Mouse (Mus musculus): Measurements from ENCODE around the gene Il2rb.

The Il2rb gene

DNA sequence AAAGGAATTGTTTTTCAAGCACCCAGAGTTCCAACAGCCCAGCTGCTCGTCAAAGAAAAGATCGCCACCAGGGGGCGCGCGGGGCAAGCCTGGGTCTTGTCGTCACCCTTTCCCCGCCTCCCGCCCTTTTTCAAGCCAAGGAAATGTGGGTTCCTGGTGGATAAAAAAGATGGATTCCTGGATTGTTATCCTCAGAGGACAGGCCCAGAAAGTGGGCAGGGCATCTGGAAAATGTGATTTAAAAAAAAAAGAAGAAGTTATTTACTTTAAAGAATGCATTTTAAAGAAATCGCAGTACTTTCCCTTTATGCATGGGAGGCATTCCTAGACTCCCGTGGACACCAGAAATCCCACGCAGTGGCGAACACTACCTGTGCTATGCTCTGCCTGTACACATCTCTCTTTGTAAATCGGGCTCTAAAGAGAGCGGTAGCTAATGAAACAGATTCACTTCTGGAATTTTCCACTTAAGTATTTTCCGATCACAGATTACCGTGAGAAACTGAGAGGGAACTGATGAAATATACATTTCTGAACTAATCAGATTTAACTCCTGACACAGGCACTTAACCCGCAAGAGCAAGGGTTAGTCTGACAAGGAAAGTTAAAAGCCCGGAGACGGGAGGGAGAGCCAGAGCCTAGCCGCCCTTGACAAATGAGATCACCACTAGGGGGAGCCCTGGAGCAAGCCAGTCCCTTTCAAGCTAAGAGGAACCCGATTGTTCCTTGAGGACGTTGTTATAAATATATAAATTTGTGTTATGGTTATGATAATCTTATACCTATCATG lies 47.1 kb downstream of the Il2rb start:
- DNase-seq (ENCODE audit: low spot score) = peak; percentile 98

DNA sequence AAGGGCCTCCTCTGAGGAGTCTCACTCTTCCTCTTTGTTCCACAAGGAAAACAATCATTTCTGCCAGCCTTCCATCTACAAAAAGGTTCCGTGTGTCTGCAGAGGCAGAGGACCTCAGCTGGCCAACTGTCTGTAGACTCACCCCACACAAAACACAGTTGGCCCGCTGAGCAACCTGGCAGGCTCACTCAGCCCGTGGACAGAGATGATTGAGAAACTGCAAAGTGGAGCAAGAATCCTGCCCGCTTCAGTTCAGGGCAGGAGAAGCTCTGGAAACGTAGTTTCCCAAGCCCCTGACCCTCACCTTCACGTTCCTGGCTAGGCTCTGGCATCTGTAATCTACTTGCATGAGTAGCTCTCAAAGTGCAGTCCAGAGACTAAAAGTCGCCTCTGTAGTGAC lies 48.0 kb downstream of the Il2rb start:
- DNase-seq (ENCODE audit: low spot score) = peak; percentile 91

DNA sequence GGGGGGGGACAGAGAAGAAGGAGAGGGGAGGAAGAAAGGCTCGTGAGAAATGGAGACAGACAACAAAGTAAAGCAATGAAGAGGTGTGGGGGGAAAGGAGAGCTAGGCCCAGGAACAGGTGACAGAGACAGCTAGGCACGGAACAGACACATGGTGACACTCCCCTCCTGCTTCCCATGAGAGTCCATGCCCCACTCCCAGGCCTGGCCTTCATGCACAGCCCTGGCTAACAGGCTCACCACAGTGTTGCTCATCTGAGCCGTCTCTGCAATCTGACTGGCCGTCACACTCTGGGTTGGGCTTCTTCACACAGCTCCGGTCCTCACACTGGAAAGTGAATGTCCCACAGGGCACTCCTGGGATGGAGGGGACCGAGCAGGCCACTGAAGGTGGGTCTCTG lies 51.2 kb downstream of the Il2rb start:
- DNase-seq (ENCODE audit: low spot score) = no peak

DNA sequence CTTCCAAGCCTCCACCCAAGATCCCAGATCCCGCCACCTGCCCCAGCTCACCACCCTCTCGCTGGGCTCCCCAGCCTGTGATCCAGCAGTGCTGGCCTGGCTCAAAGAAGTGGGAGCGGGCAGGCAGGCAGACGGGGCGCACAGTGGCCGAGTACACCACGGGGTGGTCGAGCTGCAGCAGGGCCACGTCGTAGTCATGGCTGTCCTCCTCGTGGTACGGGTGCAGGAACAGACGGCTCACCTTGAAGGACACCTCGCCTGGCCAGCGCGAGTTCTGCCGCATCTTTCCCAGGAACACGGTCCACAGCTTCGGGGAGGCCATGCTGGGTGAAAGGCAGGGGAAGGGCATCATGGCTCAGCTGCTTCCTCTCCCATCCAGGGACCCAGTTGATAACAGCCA lies 52.8 kb downstream of the Il2rb start:
- DNase-seq (ENCODE audit: low spot score) = no peak

DNA sequence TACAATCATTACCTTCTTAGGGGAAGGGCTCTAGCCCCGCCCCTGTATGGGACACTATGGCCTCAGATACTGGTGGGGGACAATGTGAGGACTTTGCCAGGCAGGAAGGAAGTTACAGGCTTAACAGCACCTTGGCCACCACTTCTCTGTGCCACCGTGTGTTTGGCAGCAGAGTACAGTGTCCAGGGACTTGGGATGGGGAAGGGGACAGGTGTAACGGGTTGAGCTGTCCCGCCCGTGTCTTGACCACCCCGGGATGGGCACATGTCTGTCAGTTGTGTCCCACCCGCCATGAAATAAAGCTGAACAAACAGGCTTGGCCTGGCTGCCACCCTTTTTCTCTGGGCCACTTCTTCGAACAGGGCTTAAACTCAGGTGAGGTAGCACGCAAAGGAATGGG lies 56.1 kb downstream of the Il2rb start:
- DNase-seq (ENCODE audit: low spot score) = no peak

DNA sequence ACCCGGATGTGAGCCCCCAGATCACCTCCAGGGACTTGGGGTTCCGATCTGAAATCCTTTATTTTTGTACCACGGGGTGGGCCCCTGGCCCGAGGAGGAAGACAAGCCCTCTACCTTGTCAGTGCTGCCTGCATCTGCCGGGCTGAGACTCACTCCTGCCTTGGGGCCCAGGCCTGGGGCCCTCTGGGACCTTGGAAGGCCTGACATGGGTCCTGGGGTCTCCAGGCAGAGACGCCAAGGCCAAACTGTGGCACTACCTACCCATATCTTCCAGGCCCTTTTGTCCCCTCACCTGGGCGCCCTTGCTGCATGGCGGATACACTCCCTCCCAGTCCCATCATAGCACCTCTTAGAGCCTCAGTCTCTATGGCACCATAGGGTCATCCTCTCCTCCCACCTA lies 56.6 kb downstream of the Il2rb start:
- DNase-seq (ENCODE audit: low spot score) = no peak

DNA sequence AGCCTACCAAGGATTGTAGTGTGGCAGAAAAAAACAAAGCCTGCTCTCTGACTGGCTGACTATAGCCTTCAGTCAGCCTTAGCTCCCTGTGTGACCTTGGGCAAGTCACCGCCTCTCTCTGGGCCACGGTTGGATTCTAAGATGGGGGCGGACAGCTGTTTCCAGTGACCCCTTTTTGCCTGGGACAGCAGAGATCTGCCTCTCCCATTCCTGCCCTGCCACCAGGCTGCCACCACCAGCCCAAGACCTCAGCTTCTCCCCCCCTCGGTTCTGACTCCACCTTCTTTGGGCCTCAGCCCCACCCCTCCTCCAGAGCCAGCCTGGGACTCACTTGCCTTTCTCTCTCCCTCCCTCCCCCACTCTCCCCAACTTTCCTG lies 57.1 kb downstream of the Il2rb start:
- no peak for DNase-seq (ENCODE audit: low spot score)

DNA sequence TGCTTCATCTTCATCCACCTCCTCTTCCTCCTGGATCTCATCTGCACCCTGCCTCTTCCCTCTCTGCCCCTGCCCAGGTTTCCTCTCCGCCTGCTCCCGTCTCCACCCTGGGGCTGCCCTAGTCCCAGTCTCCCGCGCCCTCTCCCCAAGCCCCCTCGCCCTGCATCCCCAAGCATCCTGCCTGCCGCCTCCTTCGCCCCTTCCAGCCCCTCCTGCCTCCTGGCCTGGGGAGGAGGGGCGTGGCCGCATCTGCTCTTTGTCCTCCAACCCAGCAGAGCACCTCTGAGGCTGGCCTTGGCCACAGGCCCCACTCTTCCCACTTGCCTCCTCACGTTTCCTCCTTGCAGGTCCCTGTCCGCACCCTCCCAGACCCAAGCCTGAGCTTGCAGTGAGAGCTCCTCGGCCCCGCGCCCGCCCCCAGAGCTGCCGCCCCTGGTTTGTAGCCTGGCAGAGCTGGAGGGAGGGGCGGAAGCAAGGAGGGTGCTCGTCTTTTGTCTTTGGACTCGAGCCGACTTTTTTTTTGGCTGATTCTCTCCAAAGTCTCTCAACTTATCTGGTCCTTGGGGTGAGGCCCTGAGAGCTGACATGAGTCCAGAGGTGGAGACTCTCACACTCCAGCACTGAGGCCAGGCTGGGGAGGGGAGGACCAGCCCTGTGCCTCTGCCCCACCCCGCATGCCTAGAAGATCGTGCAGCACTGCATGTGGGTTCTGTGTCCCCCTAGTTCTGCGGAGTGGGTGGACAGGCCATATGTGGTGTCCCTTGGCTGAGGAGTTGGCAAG lies 57.6 kb downstream of the Il2rb start:
- peak; percentile 54 for DNase-seq (ENCODE audit: low spot score)

DNA sequence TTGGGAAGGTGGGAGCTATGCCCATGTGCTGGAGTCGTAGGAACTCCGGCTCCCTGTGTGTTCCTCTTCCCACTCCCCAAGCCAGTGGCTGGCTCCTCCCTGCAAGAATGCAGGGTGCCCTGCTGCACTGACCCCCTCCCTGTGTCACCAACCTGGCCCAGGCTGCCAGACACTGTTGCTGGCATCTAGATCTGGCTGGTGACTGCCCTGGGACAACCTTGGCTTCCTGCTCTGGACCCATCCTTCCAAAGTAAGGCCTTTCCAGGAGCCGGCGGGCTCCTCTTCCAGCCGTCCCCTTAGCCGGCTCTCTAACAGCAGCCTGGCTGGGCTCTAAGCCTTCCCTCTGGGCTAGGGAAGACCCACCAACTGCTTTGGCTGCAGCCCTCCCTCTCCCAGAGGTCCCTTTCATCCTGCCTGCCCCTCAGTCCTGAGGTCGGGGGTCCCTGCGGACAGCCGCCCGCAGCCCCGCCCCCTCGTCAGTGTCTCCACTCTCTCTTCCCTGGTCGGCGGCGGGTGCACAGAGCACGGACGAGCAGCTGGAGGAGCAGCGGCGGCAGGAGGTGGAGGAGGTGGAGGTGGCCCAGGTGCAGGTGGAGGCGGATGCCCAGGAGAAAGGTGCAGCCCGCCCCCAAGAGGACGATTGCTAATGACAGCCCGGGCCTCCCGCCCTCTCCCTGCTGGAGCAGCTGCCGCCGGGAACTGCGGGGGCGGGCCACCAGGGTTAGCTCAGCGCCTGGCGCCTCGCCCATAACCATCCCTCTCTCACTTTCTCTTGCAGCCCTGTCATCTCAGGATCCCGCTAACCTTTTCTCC lies 58.5 kb downstream of the Il2rb start:
- peak; percentile 73 for DNase-seq (ENCODE audit: low spot score)

DNA sequence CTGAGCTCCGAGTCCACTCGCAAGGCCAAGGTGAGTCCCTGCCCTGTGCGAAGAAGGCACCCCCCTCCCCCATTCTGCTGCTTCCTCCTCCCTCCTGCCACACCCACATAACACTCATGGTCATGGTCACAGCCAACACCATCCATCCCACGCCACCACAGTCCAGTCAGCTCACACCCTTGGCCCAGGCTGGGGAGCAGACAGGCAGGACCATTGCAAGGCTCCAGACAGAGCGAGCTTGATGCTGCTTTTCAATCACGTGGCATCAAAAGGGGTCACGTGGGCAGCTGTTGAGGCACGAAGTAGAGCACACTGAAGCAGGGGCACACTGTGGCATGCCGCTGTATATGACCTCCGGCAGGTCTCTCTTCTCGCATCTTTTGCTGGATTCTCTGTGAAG lies 59.4 kb downstream of the Il2rb start:
- DNase-seq (ENCODE audit: low spot score) = no peak

DNA sequence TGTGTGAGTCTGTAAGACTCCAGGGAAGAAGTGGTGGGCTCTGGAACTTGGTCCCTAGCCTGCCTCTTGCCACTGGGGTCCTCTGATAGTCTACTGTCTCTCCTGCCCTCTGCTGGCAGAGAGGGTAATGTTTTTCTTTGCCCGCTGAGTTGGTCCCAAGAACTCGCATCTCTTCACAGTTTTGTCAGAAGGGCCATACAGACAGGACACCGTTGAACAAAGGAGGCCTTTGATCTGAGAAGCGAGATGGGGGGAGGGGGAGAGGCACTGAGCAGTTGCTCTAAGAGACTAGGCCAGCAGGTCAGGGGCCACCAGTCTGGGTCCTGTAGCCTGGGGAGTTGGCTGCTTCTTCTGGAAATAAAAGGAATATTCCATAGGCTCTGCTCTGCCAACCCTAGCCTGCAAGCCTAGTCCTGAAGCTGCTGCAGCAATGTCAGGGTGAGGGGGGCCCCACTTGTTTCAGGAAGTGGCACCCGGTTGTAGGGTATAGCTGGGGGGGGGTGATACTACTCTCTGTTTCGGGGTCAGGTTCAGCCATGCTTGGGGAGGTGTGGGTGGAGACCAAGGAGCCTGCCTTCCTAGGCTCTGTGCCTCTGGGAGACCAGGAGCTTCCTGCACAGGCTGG lies 60.1 kb downstream of the Il2rb start:
- DNase-seq (ENCODE audit: low spot score) = peak; percentile 43

DNA sequence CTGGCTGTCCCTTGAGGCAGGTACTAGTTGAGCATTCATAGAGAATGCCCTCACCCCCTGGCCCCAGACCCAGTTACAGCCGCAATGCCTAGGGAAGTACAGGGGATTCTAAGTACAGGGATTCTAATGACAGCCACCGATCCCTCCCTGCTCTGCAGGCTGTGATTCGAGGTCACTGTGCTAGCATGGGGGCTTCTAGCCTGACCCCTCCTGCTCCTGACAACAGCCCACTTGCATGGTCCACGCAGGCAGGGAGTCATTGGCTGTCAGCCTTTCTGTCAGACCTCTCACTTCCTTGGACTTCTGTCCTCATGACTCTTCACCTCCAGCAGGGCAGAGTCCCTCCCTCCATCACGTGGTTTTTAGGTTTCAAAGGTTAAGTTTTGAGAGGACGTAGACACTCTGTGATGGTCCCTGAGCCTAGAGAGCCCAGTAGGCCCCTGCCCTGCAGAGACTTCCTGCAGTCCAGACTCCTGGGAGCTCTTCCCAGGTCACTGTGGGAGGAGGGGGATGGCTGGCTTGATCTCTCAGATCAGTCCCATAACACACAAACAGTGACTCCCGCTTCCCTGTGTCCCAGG lies 63.4 kb downstream of the Il2rb start:
- peak; percentile 63 for DNase-seq (ENCODE audit: low spot score)

DNA sequence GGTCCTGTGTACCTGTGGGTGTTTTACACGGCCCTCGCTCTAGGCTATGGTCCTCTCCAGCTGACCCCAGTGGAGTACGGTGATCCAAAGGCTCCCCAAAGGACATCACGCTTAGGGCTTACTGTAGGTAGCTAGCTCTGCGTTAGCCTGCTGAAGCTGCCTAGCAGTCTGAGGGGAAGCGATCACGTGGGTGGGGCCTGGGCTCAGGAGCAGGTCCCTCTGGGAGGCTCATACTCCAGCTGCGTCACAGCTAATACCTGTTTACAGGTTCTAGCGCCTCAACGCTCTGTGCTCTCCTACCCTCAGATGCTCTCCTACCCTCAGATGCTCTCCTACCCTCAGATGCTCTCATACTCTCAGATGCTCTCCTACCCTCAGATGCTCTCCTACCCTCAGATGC lies 64.2 kb downstream of the Il2rb start:
- DNase-seq (ENCODE audit: low spot score) = no peak

DNA sequence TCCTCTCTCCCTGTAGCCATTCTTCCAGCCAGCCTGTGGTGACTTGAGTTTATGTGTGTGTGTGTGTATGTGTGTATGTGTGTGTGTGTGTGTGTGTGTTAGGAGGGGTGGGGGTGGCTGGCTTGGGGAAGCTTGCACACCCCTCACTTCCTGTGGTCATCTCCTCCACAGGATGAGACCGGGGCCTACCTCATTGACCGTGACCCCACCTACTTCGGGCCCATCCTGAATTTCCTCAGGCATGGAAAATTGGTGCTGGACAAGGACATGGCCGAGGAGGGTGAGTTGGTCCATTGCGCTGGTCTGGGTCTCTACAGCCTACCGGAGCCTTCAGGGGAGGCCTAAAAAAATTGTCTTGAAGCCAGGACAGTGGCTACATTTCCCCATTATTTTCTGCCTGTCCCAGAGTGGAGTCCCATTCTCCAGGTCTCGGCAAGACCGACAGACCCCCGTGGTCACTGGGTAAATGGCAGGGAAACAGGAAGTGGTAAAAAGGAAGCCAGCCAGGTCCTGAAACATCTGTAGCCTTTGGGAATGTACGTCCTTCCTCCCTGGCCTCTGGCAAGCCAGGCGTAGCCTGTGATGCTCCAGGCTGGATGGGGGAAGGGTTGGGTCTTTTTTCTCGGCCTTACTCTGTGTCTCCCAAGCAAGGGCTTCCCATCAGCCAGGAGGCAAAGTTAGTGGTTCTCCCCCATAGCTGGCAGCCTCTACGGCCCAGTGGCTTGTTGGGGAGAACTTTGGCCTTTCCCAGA lies 65.0 kb downstream of the Il2rb start:
- DNase-seq (ENCODE audit: low spot score) = no peak

Data from adipocyte (in vitro differentiated cells).